Mouse (Mus musculus) CD8-positive naive resting alpha-beta T cell, adult 2 months (primary cell): Measurements from ENCODE around the gene Slc7a3.
"Not testable (repeated sequence)": the region's sequence is repeated elsewhere in the genome, so short reads cannot be mapped to it uniquely, and the experiment has no call there.

Experiments
- DNase-seq, 2 experiments: peaks; one replicate each; pipeline ENCODE4 v3.0.0; 2022; ENCODE audit warnings: low read depth in 2 of 2, low spot score in 2 of 2

Slc7a3 gene

GRCm38 (mm10) chrX:101085920-101086319, at the start of gene Slc7a3:
TSS of gene Slc7a3 (minus strand) at chrX:101086020.
- DNase-seq, result no peak

- peak in 1 of 2 experiments; percentile 28 for DNase-seq
Measured at GRCm38 (mm10) chrX:101131992-101132791, 46.4 kb upstream of the Slc7a3 start.

GRCm38 (mm10) chrX:101131001-101131400, 45.2 kb upstream of the Slc7a3 start:
- peak; percentile 51 to 69 for DNase-seq

DNA sequence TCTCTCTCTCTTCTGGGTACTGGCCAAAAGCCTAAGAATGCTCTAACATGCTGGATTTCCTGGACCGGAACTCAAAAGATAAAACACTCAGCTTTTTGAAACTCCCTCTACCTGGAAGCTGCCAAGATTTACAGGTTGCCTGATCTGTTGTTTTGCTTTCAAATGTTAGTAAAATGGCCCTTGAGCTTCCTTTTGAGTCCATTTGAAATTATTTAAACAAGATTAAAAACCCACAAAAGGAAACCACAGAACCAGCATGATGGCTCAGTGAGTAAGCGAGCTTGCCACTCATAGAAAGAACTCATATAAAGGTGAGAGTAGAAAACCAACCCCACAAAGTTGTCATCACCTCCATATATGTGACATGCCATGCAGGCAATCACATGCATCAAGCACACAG, 42.7 kb upstream of the Slc7a3 start:
- DNase-seq, result peak; percentile 1 to 16

GRCm38 (mm10) chrX:101126977-101127376, 41.2 kb upstream of the Slc7a3 start:
- no peak for DNase-seq

- no peak for DNase-seq
Measured at GRCm38 (mm10) chrX:101126474-101126955, 40.7 kb upstream of the Slc7a3 start.

- no peak for DNase-seq
Measured at GRCm38 (mm10) chrX:101120546-101120945, 34.7 kb upstream of the Slc7a3 start.

- not testable (repeated sequence) for DNase-seq
Measured at GRCm38 (mm10) chrX:101085211-101085610, 609 bp downstream of the Slc7a3 start.

DNA sequence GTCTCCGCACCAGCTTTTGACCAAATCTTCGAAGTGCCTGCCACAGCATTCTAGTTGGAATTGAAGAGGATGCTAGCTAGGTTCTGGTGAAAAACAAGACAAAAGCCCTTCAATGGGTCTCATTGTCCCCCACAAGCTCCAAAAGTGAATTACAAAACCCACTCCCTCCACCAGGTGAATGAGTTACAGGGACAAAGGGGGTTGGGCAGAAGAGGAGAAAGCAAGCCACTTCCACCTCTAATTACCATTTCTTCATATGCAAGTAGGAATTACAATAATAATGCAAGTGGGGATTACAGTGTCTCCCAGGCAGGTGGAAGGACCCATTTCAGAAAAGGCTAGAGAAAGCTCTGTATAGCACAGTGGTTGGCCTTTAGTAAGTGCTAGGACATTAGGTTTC, 1.6 kb downstream of the Slc7a3 start:
- no peak for DNase-seq

DNA sequence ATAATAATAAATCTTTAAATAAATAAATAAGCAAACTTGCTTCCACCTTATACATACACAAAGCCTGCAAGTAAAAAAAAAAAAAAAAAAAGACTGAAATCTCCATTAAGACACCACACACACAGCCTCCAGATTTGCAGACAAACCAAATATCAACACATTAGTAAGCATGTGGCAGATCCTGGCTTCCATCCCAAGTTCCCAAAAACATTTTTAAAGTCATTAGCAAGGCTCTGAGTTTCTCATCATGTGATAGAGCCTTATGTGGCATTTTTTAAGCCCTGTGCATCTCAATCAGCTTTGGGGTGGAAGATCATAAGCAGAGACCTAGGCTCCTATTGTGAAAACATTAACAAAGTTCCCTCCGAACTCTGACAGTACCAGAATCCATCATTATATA, 20.6 kb downstream of the Slc7a3 start:
- DNase-seq, result no peak

- no peak for DNase-seq
Measured at GRCm38 (mm10) chrX:101063503-101063902, 22.3 kb downstream of the Slc7a3 start.

DNA sequence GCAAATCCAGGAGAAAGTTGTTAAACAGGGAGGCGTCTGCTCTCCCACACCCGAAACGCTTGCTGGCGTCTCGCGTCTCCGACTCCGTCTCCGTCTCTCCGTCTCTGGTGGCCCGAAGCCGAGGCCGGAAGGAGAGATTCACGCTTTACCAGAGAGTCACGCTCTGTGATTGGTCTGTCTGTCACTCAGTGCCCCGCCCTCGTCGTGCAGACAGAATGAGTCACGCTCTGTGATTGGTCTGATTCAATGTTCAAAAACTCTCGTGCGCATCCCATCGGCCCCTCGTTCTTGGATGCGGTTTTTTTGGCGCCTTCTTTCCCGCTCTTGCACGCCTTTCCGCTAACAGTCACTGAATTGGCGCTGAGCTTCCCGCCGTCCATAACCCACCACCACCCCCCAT, 26.3 kb downstream of the Slc7a3 start, which contains the start of gene Tex11:
Gene Tex11 (minus strand): TSS at position 127 of the 400 bp plus-strand sequence.
- no peak for DNase-seq
